ENCODE assay signal across 22 mouse cellular contexts in the genomic region with DNA sequence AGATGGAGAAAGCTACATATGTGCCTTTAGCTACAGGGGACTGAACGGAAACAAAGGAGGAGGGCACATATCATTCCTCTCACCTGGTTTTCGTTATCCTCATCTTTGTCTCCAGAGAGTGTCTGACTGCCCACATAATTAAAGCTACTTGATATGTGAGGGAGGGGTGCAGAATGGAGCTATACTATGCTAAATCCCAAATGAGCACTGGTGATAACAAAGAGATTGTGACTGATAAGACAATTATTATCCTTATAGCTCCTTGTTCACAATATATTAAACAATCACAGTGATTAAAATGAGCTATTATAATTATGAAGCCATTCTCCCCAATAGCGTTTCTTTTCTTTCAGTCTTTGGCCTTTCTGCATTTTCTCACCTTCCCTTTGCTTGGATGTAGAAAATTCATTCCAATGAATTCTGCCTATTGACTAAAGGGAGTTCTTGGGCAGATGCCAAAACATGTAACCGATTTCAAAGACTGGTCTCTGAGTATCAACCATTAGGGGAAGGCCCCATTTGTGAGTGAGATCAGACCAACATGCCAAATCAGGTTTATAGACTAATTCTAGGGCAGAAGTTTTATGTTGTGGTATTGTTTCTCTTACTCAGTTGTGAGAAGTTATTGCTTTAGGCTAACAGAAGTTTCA.
DNase-seq lines count a peak whose midpoint lies in the region; ATAC-seq and TF ChIP-seq lines count a peak whose summit lies in the region.
"Had no signal": no experiment of that assay in that cellular context is flagged by ENCODE, and none has a peak within 500 bp of the region (broad histone marks: within the 10 kb centered on the region; RNA-seq: fewer than 3 reads in every experiment).

No protein-coding gene starts in this region.

- peak; percentile 76 for ATAC-seq in forebrain, embryonic 15.5 days (replicated peaks)
- ATAC-seq in midbrain, embryonic 13.5 days = peak; percentile 50; the same call in 1 of the 2 replicates
- no peak for ATAC-seq in midbrain, embryonic 11.5 days (ENCODE audit: low FRiP score)
- ATAC-seq: CD4-positive, CD25-positive, alpha-beta regulatory T cell, adult 4 months; intestine, embryonic 15.5 days had no signal

- H3K4me1 ChIP-seq in forebrain, embryonic 15.5 days = peaks cover 7% of the 10 kb centered on the region
- no peaks in the 10 kb centered on the region for H3K4me1 ChIP-seq in forebrain, embryonic 10.5 days
- H3K4me1 ChIP-seq in midbrain, embryonic 13.5 days (replicated peaks) = no peaks in the 10 kb centered on the region
- no peaks in the 10 kb centered on the region for H3K4me1 ChIP-seq in midbrain, embryonic 11.5 days (ENCODE audit: control insufficient read depth, insufficient read depth, low read length)
- H3K4me1 ChIP-seq: embryonic facial prominence, embryonic 12.5 days; heart, embryonic 10.5 days; intestine, embryonic 15.5 days had no signal

- no peak overlapping the region for H3K4me3 ChIP-seq in forebrain, embryonic 15.5 days
- H3K4me3 ChIP-seq in forebrain, embryonic 10.5 days = no peak overlapping the region
- no peak overlapping the region for H3K4me3 ChIP-seq in midbrain, embryonic 13.5 days (replicated peaks)
- H3K4me3 ChIP-seq in midbrain, embryonic 11.5 days (ENCODE audit: low read depth, low read length) = no peak overlapping the region
- H3K4me3 ChIP-seq: embryonic facial prominence, embryonic 12.5 days; heart, embryonic 10.5 days; intestine, embryonic 15.5 days had no signal

- no peaks in the 10 kb centered on the region for H3K27me3 ChIP-seq in forebrain, embryonic 15.5 days
- H3K27me3 ChIP-seq in forebrain, embryonic 10.5 days (ENCODE audit: poor library complexity, severe bottlenecking) = no peaks in the 10 kb centered on the region
- no peaks in the 10 kb centered on the region for H3K27me3 ChIP-seq in midbrain, embryonic 13.5 days
- H3K27me3 ChIP-seq in midbrain, embryonic 11.5 days (ENCODE audit: control insufficient read depth, insufficient read depth, low read length) = no peaks in the 10 kb centered on the region
- H3K27me3 ChIP-seq: embryonic facial prominence, embryonic 12.5 days; intestine, embryonic 15.5 days had no signal

- no peak for TF ChIP-seq POLR2A in brain, embryonic 14.5 days (IDR thresholded peaks at IDR 0.05; ENCODE audit: borderline replicate concordance, extremely low read depth, insufficient read depth, insufficient read length, poor library complexity, severe bottlenecking)

- no peaks in the 10 kb centered on the region for H3K36me3 ChIP-seq in forebrain, embryonic 15.5 days
- no peaks in the 10 kb centered on the region for H3K36me3 ChIP-seq in forebrain, embryonic 10.5 days (replicated peaks)
- H3K36me3 ChIP-seq in midbrain, embryonic 13.5 days = no peaks in the 10 kb centered on the region
- no peaks in the 10 kb centered on the region for H3K36me3 ChIP-seq in midbrain, embryonic 11.5 days (ENCODE audit: control insufficient read depth, insufficient read depth, low read length)
- H3K36me3 ChIP-seq: embryonic facial prominence, embryonic 12.5 days; G1E; heart, embryonic 10.5 days; intestine, embryonic 15.5 days had no signal

- H3K4me2 ChIP-seq in forebrain, embryonic 15.5 days (replicated peaks) = no peak overlapping the region
- H3K4me2 ChIP-seq in midbrain, embryonic 13.5 days (replicated peaks) = no peak overlapping the region
- no peak overlapping the region for H3K4me2 ChIP-seq in midbrain, embryonic 11.5 days
- H3K4me2 ChIP-seq: embryonic facial prominence, embryonic 12.5 days; intestine, embryonic 15.5 days had no signal

- no peak overlapping the region for H3K9ac ChIP-seq in forebrain, embryonic 15.5 days (replicated peaks)
- H3K9ac ChIP-seq in midbrain, embryonic 13.5 days (replicated peaks) = no peak overlapping the region
- H3K9ac ChIP-seq in midbrain, embryonic 11.5 days (ENCODE audit: low read length) = no peak overlapping the region
- H3K9ac ChIP-seq: embryonic facial prominence, embryonic 12.5 days; intestine, embryonic 15.5 days had no signal

- TF ChIP-seq CTCF in brain, embryonic 14.5 days (IDR thresholded peaks at IDR 0.05; ENCODE audit: borderline replicate concordance, extremely low read depth, insufficient read depth, insufficient read length) = no peak

- DNase-seq in embryo, embryonic 10.5 days (ENCODE audit: low spot score) = peak; percentile 5
- DNase-seq in embryo, embryonic 9.5 days (ENCODE audit: extremely low spot score) = no peak
- no peak for DNase-seq in forebrain, embryonic 10.5 days (ENCODE audit: extremely low spot score, low spot score)
- DNase-seq in midbrain, embryonic 11.5 days (ENCODE audit: low spot score, missing footprints) = no peak
- DNase-seq in brain, embryonic 14.5 days (ENCODE audit: low read depth) = peak; percentile 62
- no peak for DNase-seq in right cerebral cortex, postnatal 14 days
- DNase-seq: adrenal gland, postnatal 10 days; B cell, adult 2 months; cerebellum, adult 11-12 months; cerebellum, adult 9-10 months; cerebellum, postnatal 25 days; heart, adult 18-20 months; heart, postnatal 10 days; heart, postnatal 4 days; kidney, adult 18-20 months had no signal

- H3K27ac ChIP-seq in forebrain, embryonic 15.5 days (replicated peaks) = peak overlapping the region; percentile 85
- H3K27ac ChIP-seq in forebrain, embryonic 10.5 days = no peak overlapping the region
- H3K27ac ChIP-seq in midbrain, embryonic 13.5 days = 0 out of 2 replicates have a peak overlapping the region, but pooled peaks have one; percentile 19
- no peak overlapping the region for H3K27ac ChIP-seq in midbrain, embryonic 11.5 days (ENCODE audit: low read depth, low read length)
- H3K27ac ChIP-seq: embryonic facial prominence, embryonic 12.5 days; heart, embryonic 10.5 days; intestine, embryonic 15.5 days had no signal

- WGBS in forebrain, embryonic 15.5 days = 31% methylated on average over 4 of the region's 4 CpGs
- WGBS in forebrain, embryonic 10.5 days = 73% methylated on average over 4 of the region's 4 CpGs
- 60% methylated on average over 4 of the region's 4 CpGs for WGBS in midbrain, embryonic 13.5 days
- WGBS in midbrain, embryonic 11.5 days = 84% methylated on average over 4 of the region's 4 CpGs

- no peaks in the 10 kb centered on the region for H3K9me3 ChIP-seq in forebrain, embryonic 15.5 days
- no peaks in the 10 kb centered on the region for H3K9me3 ChIP-seq in forebrain, embryonic 10.5 days
- H3K9me3 ChIP-seq in midbrain, embryonic 13.5 days = no peaks in the 10 kb centered on the region
- no peaks in the 10 kb centered on the region for H3K9me3 ChIP-seq in midbrain, embryonic 11.5 days (ENCODE audit: control insufficient read depth, low read length)
- H3K9me3 ChIP-seq: embryonic facial prominence, embryonic 12.5 days; G1E; heart, embryonic 10.5 days; intestine, embryonic 15.5 days had no signal

Comparison
In these comparisons a context has a peak if more than half of its experiments do, and no peak if none do; other contexts are left out.
1. DNase-seq: peak in embryo, embryonic 10.5 days (single experiment) and brain, embryonic 14.5 days (single experiment); none in embryo, embryonic 9.5 days (single experiment), forebrain, embryonic 10.5 days (single experiment), midbrain, embryonic 11.5 days (single experiment) and right cerebral cortex, postnatal 14 days (single experiment).
2. H3K27ac ChIP-seq: peak in forebrain, embryonic 15.5 days (single experiment) and midbrain, embryonic 13.5 days (single experiment); none in forebrain, embryonic 10.5 days (single experiment) and midbrain, embryonic 11.5 days (single experiment).